Mouse (Mus musculus): ENCODE results near the gene Epha8.

The Epha8 gene

GRCm38 (mm10) chr4:136956751-136957446, at the start of gene Epha8:
TSS of gene Epha8 (minus strand) at chr4:136956816.
- DNase-seq (ENCODE audit: low read depth): no peak

- DNase-seq (ENCODE audit: low read depth): no peak
These were observed 45.2 kb upstream of the Epha8 start for GRCm38 (mm10) chr4:137001825-137002224.

GRCm38 (mm10) chr4:137001020-137001419, 44.4 kb upstream of the Epha8 start:
- DNase-seq (ENCODE audit: low read depth): no peak

GRCm38 (mm10) chr4:136998371-136998770, 41.8 kb upstream of the Epha8 start:
- no peak for DNase-seq (ENCODE audit: low read depth)

- peak; percentile 8 for DNase-seq (ENCODE audit: low read depth)
These were observed 41.2 kb upstream of the Epha8 start for GRCm38 (mm10) chr4:136997723-136998345.

- DNase-seq (ENCODE audit: low read depth): no peak
These were observed 40.3 kb upstream of the Epha8 start for GRCm38 (mm10) chr4:136996933-136997332.

GRCm38 (mm10) chr4:136995361-136995760, 38.7 kb upstream of the Epha8 start:
- no peak for DNase-seq (ENCODE audit: low read depth)

GRCm38 (mm10) chr4:136981993-136982695, 25.5 kb upstream of the Epha8 start:
- no peak for DNase-seq (ENCODE audit: low read depth)

- DNase-seq (ENCODE audit: low read depth): no peak
These were observed 24.7 kb upstream of the Epha8 start for GRCm38 (mm10) chr4:136981347-136981746.

- no peak for DNase-seq (ENCODE audit: low read depth)
These were observed 24.3 kb upstream of the Epha8 start for GRCm38 (mm10) chr4:136980921-136981320.

- no peak for DNase-seq (ENCODE audit: low read depth)
These were observed 20.6 kb upstream of the Epha8 start for GRCm38 (mm10) chr4:136977244-136977643.

- peak; percentile 43 for DNase-seq (ENCODE audit: low read depth)
These were observed 14.3 kb upstream of the Epha8 start for GRCm38 (mm10) chr4:136970939-136971338.

- no peak for DNase-seq (ENCODE audit: low read depth)
These were observed 13.1 kb upstream of the Epha8 start for GRCm38 (mm10) chr4:136969503-136970276.

GRCm38 (mm10) chr4:136969096-136969495, 12.5 kb upstream of the Epha8 start:
- no peak for DNase-seq (ENCODE audit: low read depth)

GRCm38 (mm10) chr4:136967511-136967910, 10.9 kb upstream of the Epha8 start:
- DNase-seq (ENCODE audit: low read depth): no peak

- DNase-seq (ENCODE audit: low read depth): no peak
These were observed 10.1 kb upstream of the Epha8 start for GRCm38 (mm10) chr4:136966493-136967390.

GRCm38 (mm10) chr4:136964990-136965421, 8.4 kb upstream of the Epha8 start:
- DNase-seq (ENCODE audit: low read depth): no peak

- DNase-seq (ENCODE audit: low read depth): no peak
These were observed 5.8 kb upstream of the Epha8 start for GRCm38 (mm10) chr4:136962447-136962846.

- DNase-seq (ENCODE audit: low read depth): no peak
These were observed 5.1 kb upstream of the Epha8 start for GRCm38 (mm10) chr4:136961642-136962285.

GRCm38 (mm10) chr4:136960581-136960980, 4.0 kb upstream of the Epha8 start:
- no peak for DNase-seq (ENCODE audit: low read depth)

GRCm38 (mm10) chr4:136960068-136960467, 3.5 kb upstream of the Epha8 start:
- DNase-seq (ENCODE audit: low read depth): no peak

Data from 416B (cell line).